Mouse (Mus musculus) R1 (cell line): ENCODE measurements around the gene Snapin.
A peak's percentile ranks its signal among the peaks of the same experiment; 100 is the strongest.

Source experiments
- DNase-seq: peaks from one replicate; pipeline ENCODE4 v3.0.0-alpha.2; 2018; ENCODE audit warnings: low read depth, low spot score

The Snapin gene

GRCm38 (mm10) chr3:90490696-90491256, at the start of gene Snapin:
Gene Snapin (minus strand): TSS chr3:90491033.
- DNase-seq = peak; percentile 96

- DNase-seq = no peak
These were observed 47.1 kb upstream of the Snapin start for GRCm38 (mm10) chr3:90537905-90538296.

GRCm38 (mm10) chr3:90537141-90537904, 46.5 kb upstream of the Snapin start, which contains the start of gene S100a16:
Gene S100a16 (plus strand): TSS chr3:90537254.
- peak; percentile 43 for DNase-seq

- no peak for DNase-seq
These were observed 44.6 kb upstream of the Snapin start for GRCm38 (mm10) chr3:90535446-90535845.

GRCm38 (mm10) chr3:90531713-90532112, 40.9 kb upstream of the Snapin start:
- DNase-seq = no peak

GRCm38 (mm10) chr3:90527291-90527873, 36.5 kb upstream of the Snapin start:
- DNase-seq = no peak

DNA sequence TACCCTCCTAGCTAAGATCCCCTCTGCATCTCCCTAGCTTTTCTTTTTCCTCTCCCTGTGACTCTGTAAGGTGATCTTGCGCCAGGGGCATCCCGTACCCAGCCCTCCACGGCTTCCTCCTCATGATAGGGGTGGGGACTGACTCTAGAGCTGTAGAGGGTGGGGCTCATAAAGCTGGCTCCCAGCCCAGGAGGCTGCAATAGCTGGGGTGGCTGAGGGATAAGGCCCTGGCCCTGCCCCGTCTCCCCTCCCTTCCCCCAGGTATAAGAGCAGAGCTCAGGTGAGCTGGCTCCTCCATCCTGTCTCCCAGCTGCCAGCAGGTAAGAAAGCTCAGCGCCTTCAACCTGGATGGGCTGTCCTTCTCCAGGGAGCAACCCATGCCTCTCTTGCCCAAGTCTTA, 35.7 kb upstream of the Snapin start, which contains the start of gene S100a14:
Gene S100a14, plus strand, starts transcription at position 277 of the 400 bp plus-strand sequence.
- no peak for DNase-seq

- no peak for DNase-seq
These were observed 35.2 kb upstream of the Snapin start for GRCm38 (mm10) chr3:90526076-90526475.

- peak; percentile 92 for DNase-seq
These were observed 34.6 kb upstream of the Snapin start for GRCm38 (mm10) chr3:90525421-90525820.

- peak; percentile 71 for DNase-seq
These were observed 26.9 kb upstream of the Snapin start for GRCm38 (mm10) chr3:90517711-90518110.

DNA sequence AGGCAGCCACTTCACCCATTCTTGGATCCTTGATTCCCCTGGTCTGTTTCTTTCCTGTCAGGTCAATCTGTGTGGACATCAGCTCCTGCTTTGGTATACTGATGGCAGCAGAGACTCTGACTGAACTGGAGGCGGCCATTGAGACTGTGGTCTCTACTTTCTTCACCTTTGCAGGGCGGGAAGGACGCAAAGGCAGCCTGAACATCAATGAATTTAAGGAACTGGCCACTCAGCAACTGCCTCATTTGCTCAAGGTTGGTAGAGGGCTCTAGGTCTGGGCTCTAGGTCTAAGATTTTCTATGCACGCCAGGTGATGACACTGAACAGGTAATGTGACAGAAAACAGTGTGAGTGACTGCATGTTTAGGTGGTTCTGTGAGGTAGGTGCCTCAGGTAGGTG, 25.0 kb upstream of the Snapin start:
- DNase-seq = no peak

DNA sequence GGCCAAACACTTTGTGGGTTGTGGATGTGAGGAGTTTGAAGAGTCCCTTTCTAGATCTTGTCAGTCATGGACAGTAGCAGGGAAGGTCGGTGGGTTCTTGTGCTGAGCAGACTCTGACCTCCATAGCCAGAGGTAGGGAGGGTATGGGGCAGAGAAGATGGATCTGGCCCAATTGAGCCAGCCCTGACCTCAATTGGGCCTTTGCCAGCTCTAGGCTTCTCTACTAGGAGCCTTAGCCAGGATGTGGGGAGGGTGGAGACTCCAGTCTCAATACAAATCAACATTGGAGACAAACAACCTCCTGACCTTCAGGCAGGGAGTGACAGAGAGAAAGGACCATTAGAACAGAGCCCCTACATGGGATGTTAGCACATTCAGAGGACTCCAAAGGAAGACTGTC, 24.4 kb upstream of the Snapin start:
- DNase-seq = no peak

DNA sequence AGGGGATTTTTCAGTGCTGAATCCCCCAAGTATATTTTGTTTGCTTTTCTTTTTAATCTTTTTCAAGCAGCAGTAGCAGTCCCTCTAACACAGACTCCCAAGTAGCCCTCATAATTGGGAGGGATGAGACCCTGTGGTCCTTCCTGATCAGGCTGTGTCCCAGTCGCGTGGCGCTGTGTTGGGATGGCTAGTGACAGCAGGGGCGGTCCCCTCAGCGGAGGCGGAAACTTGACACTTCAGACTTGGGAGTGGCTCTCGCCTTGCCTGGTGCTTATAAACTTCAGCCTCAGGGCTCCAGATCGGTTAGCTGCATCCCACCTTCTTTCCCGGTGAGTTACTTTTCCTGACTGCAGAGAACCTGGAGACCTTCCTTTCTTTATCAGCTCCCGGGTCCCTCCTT, 23.9 kb upstream of the Snapin start:
- peak; percentile 69 for DNase-seq

DNA sequence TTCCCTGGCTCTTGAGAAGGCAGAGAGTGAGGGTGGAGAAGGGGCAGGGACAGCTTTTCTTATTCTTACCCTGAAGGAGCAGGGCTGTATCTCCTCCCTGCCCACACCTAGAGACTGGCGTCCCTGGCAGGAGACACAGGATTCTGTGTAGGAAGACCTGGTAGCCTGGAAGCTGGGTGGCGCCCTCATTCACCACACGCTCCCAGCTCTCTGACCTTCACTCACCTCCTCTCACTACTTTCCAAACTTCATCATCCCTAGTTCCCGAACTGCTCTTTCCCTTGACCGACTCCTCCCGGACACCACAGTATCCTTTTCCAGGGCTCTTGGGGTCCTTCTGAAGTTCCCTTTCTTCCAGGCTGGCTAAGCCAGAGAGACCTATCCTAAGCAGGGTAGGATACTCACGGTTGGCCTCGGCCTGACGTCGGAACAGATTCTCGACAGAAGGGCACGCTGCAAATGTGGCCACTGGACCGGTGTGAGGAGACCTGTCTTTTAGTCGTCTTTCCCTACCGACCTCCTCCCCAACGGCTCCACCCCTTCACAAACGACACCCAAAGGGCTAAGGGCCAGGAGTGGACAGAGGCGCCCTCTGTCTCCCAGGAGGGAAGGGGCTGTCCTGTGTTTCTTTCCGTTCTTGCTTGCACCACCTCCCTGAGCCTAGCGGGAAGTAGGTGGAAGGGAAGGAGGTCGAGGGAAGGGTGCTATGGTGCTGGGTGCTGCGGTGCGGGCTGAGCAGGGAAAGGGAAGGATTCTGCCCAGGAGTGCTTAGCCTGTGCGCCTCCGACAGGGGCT, 23.2 kb upstream of the Snapin start, which contains the start of the genes S100a1 and S100a13:
Gene S100a1, minus strand, starts transcription at position 597 of the 795 bp plus-strand sequence.
Gene S100a13, plus strand, starts transcription at position 640 of the 795 bp plus-strand sequence.
- peak; percentile 21 for DNase-seq

DNA sequence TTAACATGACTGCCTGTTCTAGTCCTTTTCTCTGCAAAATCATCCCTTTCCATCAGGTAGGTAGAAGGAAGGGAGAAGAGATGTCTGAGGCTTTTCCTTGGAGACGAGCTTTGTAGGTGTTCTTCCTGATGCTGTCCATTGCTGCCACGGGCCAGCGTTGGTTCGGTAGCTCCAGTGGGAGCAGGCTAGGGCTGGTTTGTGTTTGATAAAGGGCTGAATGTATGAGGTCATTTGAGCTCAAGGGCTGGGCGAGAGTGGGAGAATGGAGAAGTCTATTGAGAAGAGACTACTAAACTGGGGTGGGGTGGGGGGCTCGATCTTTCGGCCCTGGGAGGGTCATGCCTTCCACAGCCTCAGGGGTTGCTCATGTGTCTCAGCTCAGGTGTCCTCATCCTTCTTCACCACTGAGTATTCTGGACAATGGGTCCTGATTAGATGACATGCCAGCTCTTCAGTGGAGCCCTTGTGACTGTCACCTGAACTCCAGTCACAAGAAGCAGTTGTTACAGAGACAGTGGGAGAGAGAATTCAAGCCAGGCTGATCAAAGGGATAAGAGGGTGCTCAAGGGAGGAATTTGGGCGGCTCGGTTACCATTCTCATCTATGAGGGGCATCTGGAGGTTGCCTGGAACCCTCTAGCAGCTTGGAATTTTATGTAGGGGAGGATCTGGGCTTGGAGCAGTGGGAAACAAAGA, 22.3 kb upstream of the Snapin start:
- DNase-seq = peak; percentile 41

GRCm38 (mm10) chr3:90512276-90512675, 21.4 kb upstream of the Snapin start:
- DNase-seq = no peak

- no peak for DNase-seq
These were observed 18.9 kb upstream of the Snapin start for GRCm38 (mm10) chr3:90509747-90510123.

GRCm38 (mm10) chr3:90508950-90509746, 18.3 kb upstream of the Snapin start, which contains the start of gene Chtop:
Gene Chtop (minus strand): TSS chr3:90509498.
- peak; percentile 99 for DNase-seq

DNA sequence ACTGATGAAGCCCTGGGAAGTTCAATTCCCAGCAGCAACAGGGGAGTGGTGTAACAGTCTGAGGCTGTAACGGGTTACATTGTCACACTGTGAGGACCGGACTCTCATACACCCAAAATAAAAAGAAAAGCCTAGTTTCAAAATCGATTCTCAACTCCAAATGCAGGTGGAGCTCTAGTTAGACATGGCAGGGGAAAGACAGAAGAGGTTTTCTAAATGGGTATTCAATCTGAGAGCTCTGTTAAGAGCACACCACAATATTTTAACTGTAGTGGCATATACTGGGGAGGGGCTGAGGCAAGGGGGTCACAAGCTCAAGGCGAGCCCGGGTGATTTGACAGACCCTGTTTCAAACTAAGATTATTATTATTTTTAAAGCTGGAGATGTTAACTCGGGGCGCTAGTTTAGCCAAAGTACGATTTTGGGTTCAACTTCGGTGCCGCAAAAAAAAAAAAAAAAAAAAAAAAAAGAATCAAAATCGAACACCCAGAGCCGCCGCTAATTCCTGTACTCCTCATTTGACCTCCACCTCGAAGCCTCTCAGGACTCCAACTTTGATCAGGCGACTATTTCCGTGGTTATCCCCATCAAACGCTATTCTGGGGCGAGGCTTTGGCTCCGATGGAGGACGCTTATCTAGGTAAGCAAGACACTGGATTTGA, 17.6 kb upstream of the Snapin start:
- peak; percentile 29 for DNase-seq

- DNase-seq = no peak
These were observed 15.5 kb upstream of the Snapin start for GRCm38 (mm10) chr3:90506362-90506761.
